Mouse (Mus musculus) right cerebral cortex, postnatal 10 days (tissue): ENCODE data around the gene Selenbp2.
A peak's percentile ranks its signal among the peaks of the same experiment; 100 is the strongest.
"Not testable (repeated sequence)": the region's sequence is repeated elsewhere in the genome, so short reads cannot be mapped to it uniquely, and the experiment has no call there.

Source experiments
- DNase-seq, 2 experiments: peaks; one replicate each; pipeline ENCODE4 v3.0.0; 2021; ENCODE audit warnings: low spot score in 2 of 2

Selenbp2 gene

GRCm38 (mm10) chr3:94691694-94692093, 1.7 kb upstream of the Selenbp2 start:
- DNase-seq, result not testable (repeated sequence)

GRCm38 (mm10) chr3:94693874-94694273, 518 bp downstream of the Selenbp2 start:
- DNase-seq, result not testable (repeated sequence)

- DNase-seq, result not testable (repeated sequence)
These were observed 2.2 kb downstream of the Selenbp2 start for GRCm38 (mm10) chr3:94695591-94695990.

- not testable (repeated sequence) for DNase-seq
These were observed 2.9 kb downstream of the Selenbp2 start for GRCm38 (mm10) chr3:94696257-94696656.

GRCm38 (mm10) chr3:94702163-94702810, 8.9 kb downstream of the Selenbp2 start:
- DNase-seq, result not testable (repeated sequence)

- no peak for DNase-seq
These were observed 9.5 kb downstream of the Selenbp2 start for GRCm38 (mm10) chr3:94702856-94703255.

- DNase-seq, result peak; percentile 32 to 34
These were observed 10.0 kb downstream of the Selenbp2 start for GRCm38 (mm10) chr3:94703364-94703763.

- DNase-seq, result not testable (repeated sequence)
These were observed 17.2 kb downstream of the Selenbp2 start for GRCm38 (mm10) chr3:94710591-94710990.

- not testable (repeated sequence) for DNase-seq
These were observed 20.1 kb downstream of the Selenbp2 start for GRCm38 (mm10) chr3:94713424-94713823.

GRCm38 (mm10) chr3:94718253-94718652, 24.9 kb downstream of the Selenbp2 start:
- not testable (repeated sequence) for DNase-seq

- DNase-seq, result peak; percentile 27 to 38
These were observed 30.3 kb downstream of the Selenbp2 start for GRCm38 (mm10) chr3:94723637-94724036.

GRCm38 (mm10) chr3:94745691-94746090, 52.3 kb downstream of the Selenbp2 start:
- no peak for DNase-seq
